Mouse (Mus musculus) midbrain, embryonic 16.5 days (tissue): ENCODE measurements at regions not wholly inside any gene's neighbourhood (a gene's known extent, or its start where the extent isn't known, plus 50 kb on each side); places are given as distances from the start of the nearest gene placed in this dataset.

ENCODE experiments used
- ATAC-seq: fragments of 200-750 bp; cut with Nextera tagmentation; 2 replicates; pipeline ENCODE4 v1.8.0; 2017; ENCODE audit warnings: moderate TSS enrichment
- H3K27ac ChIP-seq: fragments of 300-500 bp; sonication (generic); 2 replicates; pipeline ENCODE4 v1.5.1; 2014; ENCODE audit warnings: mild to moderate bottlenecking, low read length, mixed read lengths
- H3K27me3 ChIP-seq: fragments of 300-500 bp; sonication (generic); 2 replicates; pipeline ENCODE4 v1.6.1; 2014; ENCODE audit warnings: low read depth, low read length, mixed read lengths; ENCODE audit not compliant: control insufficient read depth, insufficient read depth
- H3K36me3 ChIP-seq: fragments of 300-500 bp; sonication (generic); 2 replicates; pipeline ENCODE4 v1.6.1; 2014; ENCODE audit warnings: mild to moderate bottlenecking, low read length, moderate library complexity, mixed read lengths; ENCODE audit not compliant: control insufficient read depth, insufficient read depth
- H3K4me1 ChIP-seq: fragments of 300-500 bp; sonication (generic); 2 replicates; pipeline ENCODE4 v1.6.1; 2014; ENCODE audit warnings: mild to moderate bottlenecking, low read length, mixed read lengths; ENCODE audit not compliant: control insufficient read depth, insufficient read depth
- H3K4me2 ChIP-seq: fragments of 300-500 bp; sonication (generic); 2 replicates; pipeline ENCODE4 v1.6.1; 2014; ENCODE audit warnings: mild to moderate bottlenecking, low read length, mixed read lengths
- H3K4me3 ChIP-seq: fragments of 300-500 bp; sonication (generic); 2 replicates; pipeline ENCODE4 v1.5.1; 2014; ENCODE audit warnings: low read depth, mild to moderate bottlenecking, low read length, moderate library complexity, mixed read lengths
- H3K9ac ChIP-seq: fragments of 300-500 bp; sonication (generic); 2 replicates; pipeline ENCODE4 v1.6.1; 2014; ENCODE audit warnings: low read depth, low read length, mixed read lengths
- H3K9me3 ChIP-seq: fragments of 300-500 bp; sonication (generic); replicated peaks from 2 replicates; pipeline ENCODE4 v1.6.1; 2014; ENCODE audit warnings: mild to moderate bottlenecking, low read length, mixed read lengths; ENCODE audit not compliant: control insufficient read depth, poor library complexity, severe bottlenecking
- WGBS: fragments of 180-500 bp; shearing (Covaris S2); extraction: QIAGEN DNeasy Blood & Tissue Kit; methylation state at CpG from one replicate; pipeline ENCODE4 v1.1.7; 2014; 5-methylcytosine and 5-hydroxymethylcytosine counted together

- no peak overlapping the region for H3K9ac ChIP-seq
- 72% methylated on average over 1 of the region's 1 CpGs for WGBS
- no peak overlapping the region for H3K4me2 ChIP-seq
- no peaks in the 10 kb centered on the region for H3K36me3 ChIP-seq
- no peak for ATAC-seq
- no peaks in the 10 kb centered on the region for H3K27me3 ChIP-seq
- H3K4me1 ChIP-seq = peaks cover 18% of the 10 kb centered on the region
- no peaks in the 10 kb centered on the region for H3K9me3 ChIP-seq
- no peak overlapping the region for H3K27ac ChIP-seq
- H3K4me3 ChIP-seq = no peak overlapping the region
These were observed 423.7 kb downstream of the Cdh26 start for GRCm38 (mm10) chr2:178854012-178854411.

GRCm38 (mm10) chr2:178854760-178855159 is 424.4 kb downstream of the Cdh26 start:
- Histone ChIP-seq H3K27me3 (no peaks in the 10 kb centered on the region), H3K9me3 (no peaks in the 10 kb centered on the region), H3K4me1 (peaks cover 18% of the 10 kb centered on the region), H3K4me3 (no peak overlapping the region), H3K36me3 (no peaks in the 10 kb centered on the region), H3K9ac (no peak overlapping the region), H3K4me2 (no peak overlapping the region), H3K27ac (no peak overlapping the region)
- 75% methylated on average over 2 of the region's 2 CpGs for WGBS
- ATAC-seq = no peak

GRCm38 (mm10) chr2:178862620-178863019 is 432.3 kb downstream of the Cdh26 start:
- Histone ChIP-seq H3K4me2 (no peak overlapping the region), H3K4me3 (no peak overlapping the region), H3K9ac (no peak overlapping the region), H3K36me3 (no peaks in the 10 kb centered on the region), H3K27me3 (no peaks in the 10 kb centered on the region), H3K4me1 (no peaks in the 10 kb centered on the region; the same call in none of the 2 replicates), H3K9me3 (no peaks in the 10 kb centered on the region), H3K27ac (no peak overlapping the region)
- ATAC-seq = no peak

- no peak overlapping the region for H3K9ac ChIP-seq
- H3K4me3 ChIP-seq = no peak overlapping the region
- H3K9me3 ChIP-seq = no peaks in the 10 kb centered on the region
- H3K4me1 ChIP-seq = no peaks in the 10 kb centered on the region; the same call in 1 of the 2 replicates
- H3K4me2 ChIP-seq = no peak overlapping the region
- H3K27me3 ChIP-seq = no peaks in the 10 kb centered on the region
- no peak overlapping the region for H3K27ac ChIP-seq
- ATAC-seq = no peak
- no peaks in the 10 kb centered on the region for H3K36me3 ChIP-seq
- WGBS = 84% methylated on average over 3 of the region's 3 CpGs
These were observed 436.8 kb downstream of the Cdh26 start for GRCm38 (mm10) chr2:178867086-178867485.

GRCm38 (mm10) chr2:178869160-178869559 is 438.8 kb downstream of the Cdh26 start:
- H3K9ac ChIP-seq = no peak overlapping the region
- H3K4me1 ChIP-seq = no peaks in the 10 kb centered on the region; the same call in 1 of the 2 replicates
- H3K27me3 ChIP-seq = no peaks in the 10 kb centered on the region
- H3K36me3 ChIP-seq = no peaks in the 10 kb centered on the region
- no peaks in the 10 kb centered on the region for H3K9me3 ChIP-seq
- H3K4me2 ChIP-seq = no peak overlapping the region
- no peak overlapping the region for H3K27ac ChIP-seq
- ATAC-seq = no peak
- 77% methylated on average over 3 of the region's 3 CpGs for WGBS
- no peak overlapping the region for H3K4me3 ChIP-seq

GRCm38 (mm10) chr2:178878436-178878835 is 448.1 kb downstream of the Cdh26 start:
- Histone ChIP-seq H3K27me3 (no peaks in the 10 kb centered on the region), H3K9ac (no peak overlapping the region), H3K4me2 (no peak overlapping the region), H3K4me1 (no peaks in the 10 kb centered on the region), H3K27ac (no peak overlapping the region), H3K4me3 (no peak overlapping the region), H3K9me3 (no peaks in the 10 kb centered on the region), H3K36me3 (no peaks in the 10 kb centered on the region)
- 87% methylated on average over 12 of the region's 12 CpGs for WGBS
- ATAC-seq = no peak

GRCm38 (mm10) chr2:178885686-178886085 is 455.4 kb downstream of the Cdh26 start:
- Histone ChIP-seq H3K27me3 (no peaks in the 10 kb centered on the region), H3K36me3 (no peaks in the 10 kb centered on the region), H3K27ac (no peak overlapping the region), H3K9ac (no peak overlapping the region), H3K4me1 (peaks cover 2% of the 10 kb centered on the region; the same call in 1 of the 2 replicates), H3K4me2 (no peak overlapping the region), H3K4me3 (no peak overlapping the region), H3K9me3 (no peaks in the 10 kb centered on the region)
- ATAC-seq = no peak
- WGBS = 48% methylated on average over 5 of the region's 5 CpGs

GRCm38 (mm10) chr2:178888704-178889103 is 458.4 kb downstream of the Cdh26 start:
- Histone ChIP-seq H3K36me3 (no peaks in the 10 kb centered on the region), H3K4me1 (peaks cover 2% of the 10 kb centered on the region; the same call in 1 of the 2 replicates), H3K9me3 (no peaks in the 10 kb centered on the region), H3K27me3 (no peaks in the 10 kb centered on the region), H3K27ac (no peak overlapping the region), H3K4me3 (no peak overlapping the region), H3K4me2 (no peak overlapping the region), H3K9ac (no peak overlapping the region)
- whole genome bisulfite sequencing = 64% methylated on average over 6 of the region's 6 CpGs
- ATAC-seq = no peak; the same call in 1 of the 2 replicates

GRCm38 (mm10) chr2:178902397-178902796 is 472.1 kb downstream of the Cdh26 start:
- no peaks in the 10 kb centered on the region for H3K9me3 ChIP-seq
- no peaks in the 10 kb centered on the region for H3K27me3 ChIP-seq

More at GRCm38 (mm10) chr2:178902397-178902796, 472.1 kb downstream of the Cdh26 start:
- no peaks in the 10 kb centered on the region for H3K4me1 ChIP-seq
- H3K36me3 ChIP-seq = no peaks in the 10 kb centered on the region
- WGBS = 83% methylated on average over 5 of the region's 5 CpGs
- no peak overlapping the region for H3K9ac ChIP-seq
- H3K4me2 ChIP-seq = no peak overlapping the region
- no peak for ATAC-seq
- no peak overlapping the region for H3K27ac ChIP-seq
- no peak overlapping the region for H3K4me3 ChIP-seq
